ENCODE assay signal across 19 mouse cellular contexts in genomic region chr12:51914903-51915670, GRCm38 (mm10). TPM values are rescaled to one million over a fixed set of nuclear protein-coding genes. Genes with fewer than 3 reads are reported as not detected.
DNase-seq lines count a peak whose midpoint lies in the region; ATAC-seq and TF ChIP-seq lines count a peak whose summit lies in the region.
"Had no signal": no experiment of that assay in that cellular context is flagged by ENCODE, and none has a peak within 500 bp of the region (broad histone marks: within the 10 kb centered on the region; RNA-seq: fewer than 3 reads in every experiment).

No protein-coding gene starts in this region.

- H3K27ac ChIP-seq in intestine, postnatal 0 days (ENCODE audit: low read depth, low read length), result no peak overlapping the region
- no peak overlapping the region; the same call in 1 of the 2 replicates for H3K27ac ChIP-seq in stomach, embryonic 15.5 days
- H3K27ac ChIP-seq: embryonic facial prominence, embryonic 12.5 days; forebrain, embryonic 15.5 days; gastrocnemius, adult 2 months; heart, embryonic 10.5 days; hindbrain, embryonic 13.5 days had no signal

- TF ChIP-seq CTCF in intestine, postnatal 0 days (IDR thresholded peaks at IDR 0.05; ENCODE audit: low read depth), result no peak

- no peak overlapping the region for H3K4me3 ChIP-seq in intestine, postnatal 0 days (ENCODE audit: low read depth, low read length)
- no peak overlapping the region for H3K4me3 ChIP-seq in stomach, embryonic 15.5 days (replicated peaks)
- H3K4me3 ChIP-seq: embryonic facial prominence, embryonic 12.5 days; forebrain, embryonic 15.5 days; gastrocnemius, adult 2 months; heart, embryonic 10.5 days; hindbrain, embryonic 13.5 days had no signal

- no peaks in the 10 kb centered on the region for H3K9me3 ChIP-seq in intestine, postnatal 0 days (ENCODE audit: control insufficient read depth)
- H3K9me3 ChIP-seq in stomach, embryonic 15.5 days, result no peaks in the 10 kb centered on the region
- H3K9me3 ChIP-seq: embryonic facial prominence, embryonic 12.5 days; forebrain, embryonic 15.5 days; heart, embryonic 10.5 days; hindbrain, embryonic 13.5 days had no signal

- peak; percentile 54 for DNase-seq in urinary bladder, postnatal 14 days (ENCODE audit: low spot score)
- DNase-seq in urinary bladder, adult 2 months (ENCODE audit: low spot score), result no peak
- DNase-seq in frontal cortex, postnatal 10 days (ENCODE audit: low spot score in 2 of 2), result no peak
- DNase-seq in frontal cortex, postnatal 36 days (ENCODE audit: low spot score in 2 of 2), result no peak
- DNase-seq in thymus, postnatal 10 days (ENCODE audit: low spot score in 2 of 2), result no peak
- DNase-seq: adrenal gland, postnatal 10 days; cerebellum, adult 11-12 months; cerebellum, adult 9-10 months; cerebellum, postnatal 25 days; gastrocnemius, adult 2 months; gastrocnemius, postnatal 25 days; heart, adult 11 months; heart, postnatal 10 days had no signal

- H3K4me1 ChIP-seq in intestine, postnatal 0 days (replicated peaks; ENCODE audit: control insufficient read depth, insufficient read depth, low read length), result no peaks in the 10 kb centered on the region
- no peaks in the 10 kb centered on the region for H3K4me1 ChIP-seq in stomach, embryonic 15.5 days
- H3K4me1 ChIP-seq: embryonic facial prominence, embryonic 12.5 days; forebrain, embryonic 15.5 days; heart, embryonic 10.5 days; hindbrain, embryonic 13.5 days had no signal

- WGBS in intestine, postnatal 0 days, result 53% methylated on average over 12 of the region's 12 CpGs
- WGBS in stomach, embryonic 15.5 days, result 83% methylated on average over 12 of the region's 12 CpGs

- ATAC-seq in intestine, postnatal 0 days, result peak; percentile 90
- peak; percentile 91 for ATAC-seq in stomach, embryonic 15.5 days (ENCODE audit: insufficient read depth, low FRiP score, low read depth)
- ATAC-seq: forebrain, embryonic 15.5 days had no signal

- no peak overlapping the region for H3K9ac ChIP-seq in intestine, postnatal 0 days (ENCODE audit: low read depth, low read length)
- H3K9ac ChIP-seq in stomach, embryonic 15.5 days, result no peak overlapping the region
- H3K9ac ChIP-seq: embryonic facial prominence, embryonic 12.5 days; forebrain, embryonic 15.5 days; hindbrain, embryonic 13.5 days had no signal

- no peak overlapping the region for H3K4me2 ChIP-seq in intestine, postnatal 0 days (replicated peaks; ENCODE audit: low read depth)
- H3K4me2 ChIP-seq in stomach, embryonic 15.5 days, result no peak overlapping the region
- H3K4me2 ChIP-seq: embryonic facial prominence, embryonic 12.5 days; forebrain, embryonic 15.5 days; hindbrain, embryonic 13.5 days had no signal

- H3K27me3 ChIP-seq in intestine, postnatal 0 days (replicated peaks; ENCODE audit: control insufficient read depth, insufficient read depth, low read length), result no peaks in the 10 kb centered on the region
- no peaks in the 10 kb centered on the region for H3K27me3 ChIP-seq in stomach, embryonic 15.5 days (replicated peaks)
- H3K27me3 ChIP-seq: embryonic facial prominence, embryonic 12.5 days; forebrain, embryonic 15.5 days; hindbrain, embryonic 13.5 days had no signal

- peaks cover 48% of the 10 kb centered on the region for H3K36me3 ChIP-seq in intestine, postnatal 0 days (ENCODE audit: control insufficient read depth, insufficient read depth)
- H3K36me3 ChIP-seq in stomach, embryonic 15.5 days, result peaks cover 23% of the 10 kb centered on the region; the same call in 1 of the 2 replicates
- H3K36me3 ChIP-seq: forebrain, embryonic 15.5 days had no signal

RNA-seq across cellular contexts. Expression of gene Heatr5a, which starts 56.0 kb away (rescaled TPM):
- 17.1 and 19.4 TPM in 2 replicates for polyA plus RNA-seq in urinary bladder, adult 2 months (2012; rRNA removed)
- polyA plus RNA-seq in intestine, postnatal 0 days (2015; fragmentation: Nextera tagmentation; extraction: Ambion mirVana), result 4.4 and 5.5 TPM in 2 replicates
- polyA plus RNA-seq in stomach, embryonic 15.5 days (2015; fragmentation: Nextera tagmentation; extraction: Ambion mirVana), result 10.0 and 10.6 TPM in 2 replicates
